Mouse (Mus musculus) bone marrow, adult 2 months (tissue): Measurements from ENCODE around the gene Zfyve21. TPM values are rescaled to one million over a fixed set of nuclear protein-coding genes. Genes with fewer than 3 reads are reported as not detected.
A peak's percentile ranks its signal among the peaks of the same experiment; 100 is the strongest.

Experiments used
- H3K27ac ChIP-seq: fragments of 200-500 bp; 2 replicates; pipeline ENCODE4 v1.5.1; 2012; ENCODE audit warnings: low read depth, mild to moderate bottlenecking, control low read depth, inconsistent platforms, low read length; ENCODE audit not compliant: control insufficient read depth, poor library complexity, insufficient read depth
- H3K4me1 ChIP-seq: fragments of 200-500 bp; 2 replicates; pipeline ENCODE4 v1.6.1; 2011; ENCODE audit warnings: low read length; ENCODE audit not compliant: control insufficient read depth, insufficient read depth
- H3K4me3 ChIP-seq: fragments of 200-500 bp; replicated peaks from 2 replicates; pipeline ENCODE3; 2011; ENCODE audit warnings: mild to moderate bottlenecking, low read depth, low read length, control low read depth; ENCODE audit not compliant: control insufficient read depth
- CTCF ChIP-seq: fragments of 200-500 bp; IDR thresholded peaks from 2 replicates; pipeline ENCODE4 v1.5.1; 2011; ENCODE audit warnings: low read length, control low read depth; ENCODE audit not compliant: control insufficient read depth, insufficient read depth
- POLR2A ChIP-seq: fragments of 200-500 bp; IDR thresholded peaks from 2 replicates; pipeline ENCODE4 v1.6.1; 2011; ENCODE audit warnings: low read depth, mild to moderate bottlenecking, control low read depth, low read length, borderline replicate concordance; ENCODE audit not compliant: control insufficient read depth
- WGBS: fragments of 180-500 bp; shearing (Covaris S2); methylation state at CpG from one replicate; pipeline ENCODE4 v1.1.7; 2018; 5-methylcytosine and 5-hydroxymethylcytosine counted together
- polyA plus RNA-seq: library from polyadenylated mRNA; stranded (reverse); fragments of >200 nt; gene quantifications from 2 replicates; pipeline ENCODE4 v1.2.4, GENCODE M21; 2011; ENCODE audit warnings: low replicate concordance; ENCODE audit not compliant: missing spikeins, insufficient read depth, insufficient read length

The Zfyve21 gene
- polyA plus RNA-seq, 1 experiment, result 12.8 TPM

DNA sequence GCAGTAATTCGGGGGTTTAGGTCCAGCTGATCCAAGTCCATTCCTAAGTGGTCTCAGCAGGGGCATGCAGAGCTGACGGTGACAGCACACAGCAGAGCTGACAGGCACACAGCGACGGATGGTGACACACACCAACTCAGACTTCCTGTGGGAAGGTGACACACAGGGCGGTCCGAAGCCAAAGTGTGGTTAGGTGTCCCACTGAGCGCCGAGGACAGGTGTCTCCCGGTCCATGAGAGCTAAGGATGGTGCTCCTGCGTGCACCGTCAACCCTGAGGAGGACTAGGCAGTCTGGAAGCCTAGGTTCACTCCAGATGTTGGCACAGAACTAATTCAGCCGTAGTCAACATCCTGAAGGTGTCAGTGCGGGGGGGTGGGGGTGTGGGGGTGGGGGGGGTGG lies 1.9 kb upstream of the Zfyve21 start:
- TF ChIP-seq POLR2A (no peak), CTCF (no peak)
- WGBS, result 78% methylated on average over 13 of the region's 13 CpGs
- no peak overlapping the region for H3K27ac ChIP-seq
- peaks cover 6% of the 10 kb centered on the region for H3K4me1 ChIP-seq
- no peak overlapping the region for H3K4me3 ChIP-seq

- Histone ChIP-seq H3K4me3 (peak overlapping the region; percentile 75), H3K27ac (no peak overlapping the region), H3K4me1 (peaks cover 6% of the 10 kb centered on the region)
- 78% methylated on average over 12 of the region's 12 CpGs for WGBS
- TF ChIP-seq POLR2A (no peak), CTCF (no peak)
Measured at GRCm38 (mm10) chr12:111812611-111813010, 1.4 kb upstream of the Zfyve21 start.

DNA sequence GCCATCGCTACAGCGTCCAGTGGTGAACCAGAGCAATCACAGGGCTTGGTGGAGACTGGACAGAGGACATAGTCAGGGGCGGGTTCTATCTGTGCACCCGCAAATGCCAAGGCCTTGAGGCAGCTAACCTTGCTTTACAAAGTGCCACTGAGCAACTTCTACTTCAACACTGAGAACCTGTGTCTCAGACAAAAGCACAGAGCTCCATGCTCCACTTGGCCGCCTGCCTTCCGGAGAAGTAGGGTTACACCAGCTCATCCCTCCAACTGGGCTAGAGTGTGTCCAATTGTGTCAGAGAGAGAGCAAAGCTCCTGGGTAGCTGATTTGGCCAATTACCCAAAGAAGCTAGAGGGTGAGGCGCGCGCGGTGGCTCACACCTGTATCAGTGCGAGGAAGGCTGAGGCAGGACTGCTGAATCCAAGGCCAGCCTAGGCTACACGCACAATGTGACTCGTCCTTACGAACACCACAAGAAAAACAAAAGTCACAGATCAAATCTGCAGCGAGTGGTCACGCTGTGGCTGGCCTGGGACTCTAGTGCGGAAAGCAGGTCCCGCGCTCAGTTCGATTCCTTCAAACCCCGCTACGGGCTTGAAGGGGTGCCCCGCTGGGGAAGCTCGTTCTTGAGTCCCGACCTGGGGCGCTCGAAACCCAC lies 732 bp upstream of the Zfyve21 start:
- Histone ChIP-seq H3K4me1 (peaks cover 6% of the 10 kb centered on the region), H3K27ac (no peak overlapping the region), H3K4me3 (peak overlapping the region; percentile 75)
- TF ChIP-seq CTCF, result no peak
- no peak for TF ChIP-seq POLR2A
- WGBS, result 5% methylated on average over 27 of the region's 27 CpGs

DNA sequence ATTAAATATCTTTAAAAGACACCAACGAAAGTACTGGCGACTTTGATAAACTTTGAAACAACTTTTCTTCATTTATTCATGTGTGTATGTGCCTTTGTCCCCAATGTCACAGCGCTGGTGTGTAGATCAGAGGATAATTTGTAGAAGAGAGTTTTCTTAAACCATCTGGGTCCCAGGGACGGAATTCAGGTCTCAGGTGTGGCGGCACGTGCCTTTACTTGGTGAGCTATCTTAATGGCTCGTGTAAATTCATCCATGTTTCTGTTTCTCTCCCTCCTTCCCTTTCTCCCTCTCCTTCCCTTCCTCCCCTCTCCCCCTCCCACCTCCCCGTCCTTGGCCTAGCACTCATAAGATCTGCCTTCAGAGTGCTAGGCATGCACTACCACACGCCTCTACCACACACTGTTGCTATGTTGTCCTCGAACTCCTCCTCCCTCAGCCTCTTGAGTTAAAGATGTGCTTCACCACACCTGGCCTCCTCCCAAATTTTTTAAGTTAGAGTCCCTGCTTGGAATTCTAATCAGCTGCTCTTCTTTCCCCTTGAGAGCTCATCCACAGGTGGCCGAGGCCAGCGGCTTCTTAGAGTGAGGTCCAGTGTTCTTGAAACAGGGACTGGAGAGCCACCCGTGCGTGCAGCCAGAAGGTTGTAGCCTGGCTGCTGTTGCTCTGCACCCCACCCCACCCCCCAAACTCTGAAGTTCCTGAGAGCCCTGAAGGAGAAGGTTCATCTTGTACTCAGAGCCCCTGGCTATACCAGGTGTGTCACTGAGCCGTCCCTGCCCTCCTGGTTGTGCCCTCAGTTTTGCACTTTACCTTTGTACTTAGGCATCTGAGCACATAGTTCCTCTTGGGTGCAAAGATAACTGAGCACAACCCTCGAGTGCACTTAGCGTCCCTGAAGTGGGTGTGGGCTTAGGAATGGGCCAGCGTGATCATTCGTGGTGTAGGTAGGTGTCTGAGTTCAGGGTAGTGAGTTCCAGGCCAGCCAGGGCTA lies 1.1 kb downstream of the Zfyve21 start:
- Histone ChIP-seq H3K4me1 (peaks cover 4% of the 10 kb centered on the region), H3K4me3 (peak overlapping the region; percentile 45), H3K27ac (no peak overlapping the region)
- 39% methylated on average over 19 of the region's 19 CpGs for WGBS
- TF ChIP-seq CTCF (no peak), POLR2A (no peak)

- 89% methylated on average over 13 of the region's 13 CpGs for WGBS
- Histone ChIP-seq H3K4me1 (peaks cover 4% of the 10 kb centered on the region), H3K27ac (peak overlapping the region; percentile 0; the same call in 1 of the 2 replicates)
Measured at GRCm38 (mm10) chr12:111816528-111816927, 2.6 kb downstream of the Zfyve21 start.

DNA sequence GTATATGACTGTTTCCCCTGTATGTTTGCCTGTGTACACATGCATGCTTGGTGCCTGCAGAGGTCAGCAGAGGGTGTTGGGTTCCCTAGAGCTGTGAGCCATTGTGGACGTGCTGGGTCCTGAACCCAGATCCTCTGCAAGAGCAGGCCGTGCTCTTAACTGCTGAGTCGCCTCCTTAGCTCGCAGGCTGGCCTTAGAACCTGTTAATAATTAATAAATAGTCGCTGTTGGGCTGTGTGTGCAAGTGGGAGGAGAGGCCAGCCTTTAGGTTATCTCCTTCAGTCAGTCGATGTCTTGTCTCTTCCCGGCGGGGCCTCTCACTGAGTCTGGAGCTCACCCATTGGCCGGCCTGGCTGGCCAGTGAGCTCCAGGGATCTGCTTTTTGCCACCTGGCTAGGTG lies 3.0 kb downstream of the Zfyve21 start:
- Histone ChIP-seq H3K4me1 (peaks cover 4% of the 10 kb centered on the region), H3K27ac (peak overlapping the region; percentile 0; the same call in 1 of the 2 replicates), H3K4me3 (no peak overlapping the region)
- 60% methylated on average over 9 of the region's 9 CpGs for WGBS
- TF ChIP-seq CTCF, result no peak
- TF ChIP-seq POLR2A, result no peak

More at GRCm38 (mm10) chr12:111816528-111816927, 2.6 kb downstream of the Zfyve21 start:
- H3K4me3 ChIP-seq, result no peak overlapping the region
- TF ChIP-seq CTCF (no peak), POLR2A (no peak)

- Histone ChIP-seq H3K27ac (no peak overlapping the region), H3K4me1 (peaks cover under 1% of the 10 kb centered on the region), H3K4me3 (no peak overlapping the region)
- 88% methylated on average over 8 of the region's 8 CpGs for WGBS
- no peak for TF ChIP-seq POLR2A
- no peak for TF ChIP-seq CTCF
Measured at GRCm38 (mm10) chr12:111817991-111818390, 4.0 kb downstream of the Zfyve21 start.

GRCm38 (mm10) chr12:111819936-111820335 lies 6.0 kb downstream of the Zfyve21 start:
- 80% methylated on average over 8 of the region's 8 CpGs for WGBS
- Histone ChIP-seq H3K27ac (no peak overlapping the region), H3K4me3 (no peak overlapping the region), H3K4me1 (no peaks in the 10 kb centered on the region; the same call in 1 of the 2 replicates)
- TF ChIP-seq CTCF, result no peak
- no peak for TF ChIP-seq POLR2A
